Mouse (Mus musculus) CH12.LX (cell line): ENCODE data around the gene Lama2. TPM values are rescaled to one million over a fixed set of nuclear protein-coding genes. Genes with fewer than 3 reads are reported as not detected.

ENCODE experiments used
- DNase-seq: peaks from one replicate; pipeline ENCODE4 v3.0.0-alpha.2; 2013; ENCODE audit errors: extremely low read depth
- H3K27ac ChIP-seq: 2 replicates; pipeline ENCODE4 v1.5.1; 2012; ENCODE audit warnings: low read depth, mild to moderate bottlenecking, control low read depth, moderate library complexity; ENCODE audit not compliant: insufficient read depth
- H3K27me3 ChIP-seq: replicated peaks from 2 replicates; pipeline ENCODE3; 2012; ENCODE audit warnings: inconsistent platforms
- H3K36me3 ChIP-seq, 2 experiments: replicated peaks in 1 of 2; 2 replicates each; pipeline versions ENCODE3 to v1.6.1; 2012; ENCODE audit warnings: inconsistent platforms in 1 of 2, low read length in 1 of 2, mild to moderate bottlenecking in 1 of 2, mixed read lengths in 1 of 2, moderate library complexity in 1 of 2; ENCODE audit not compliant: control insufficient read depth in 1 of 2, insufficient read depth in 1 of 2
- H3K4me1 ChIP-seq, 2 experiments: 2 replicates each; pipeline ENCODE4 v1.6.1; 2012; ENCODE audit warnings: inconsistent platforms in 1 of 2, moderate library complexity in 1 of 2; ENCODE audit not compliant: insufficient read depth in 2 of 2, control insufficient read depth in 1 of 2
- H3K4me2 ChIP-seq: 2 replicates; pipeline ENCODE4 v1.6.1; 2012; ENCODE audit warnings: low read depth, mild to moderate bottlenecking, control low read depth; ENCODE audit not compliant: poor library complexity, insufficient read depth, severe bottlenecking
- H3K4me3 ChIP-seq, 3 experiments: fragments of 150-350 bp in 1 of 3; sonication (generic) in 1 of 3; replicated peaks in 1 of 3; 2 replicates each; pipeline versions ENCODE3 to v1.5.1; 2011 to 2012; ENCODE audit warnings: low read depth in 2 of 3, low read length in 2 of 3, mild to moderate bottlenecking in 2 of 3, moderate library complexity in 2 of 3, control low read depth in 1 of 3, improper control_type of control experiment in 1 of 3, inconsistent platforms in 1 of 3, mixed read lengths in 1 of 3; ENCODE audit not compliant: poor library complexity in 1 of 3
- H3K79me2 ChIP-seq: replicated peaks from 2 replicates; pipeline ENCODE4 v1.6.1; 2012; ENCODE audit warnings: mild to moderate bottlenecking, moderate library complexity; ENCODE audit not compliant: control insufficient read depth, poor library complexity, insufficient read depth, severe bottlenecking; ENCODE audit errors: extremely low read depth
- H3K9ac ChIP-seq: 2 replicates; pipeline ENCODE4 v1.6.1; 2012; ENCODE audit warnings: low read depth, mild to moderate bottlenecking, control low read depth, moderate library complexity; ENCODE audit not compliant: insufficient read depth
- H3K9me3 ChIP-seq: replicated peaks from 2 replicates; pipeline ENCODE3; 2012; ENCODE audit warnings: low read length, inconsistent platforms, mixed read lengths
- CHD1 ChIP-seq: IDR thresholded peaks from 2 replicates; pipeline ENCODE4 v1.6.1; 2012; ENCODE audit warnings: low read depth, low read length, improper control_type of control experiment, inconsistent platforms
- CTCF ChIP-seq, 2 experiments: IDR thresholded peaks in 1 of 2; conservative IDR thresholded peaks in 1 of 2; 2 replicates each; pipeline ENCODE4 v1.5.1; 2011 to 2012; ENCODE audit warnings: low read depth in 2 of 2, low read length in 2 of 2, improper control_type of control experiment in 1 of 2, inconsistent platforms in 1 of 2, mild to moderate bottlenecking in 1 of 2, moderate library complexity in 1 of 2
- E2F4 ChIP-seq: IDR thresholded peaks from 2 replicates; pipeline ENCODE4 v1.6.1; 2011; ENCODE audit warnings: low read depth, low read length, improper control_type of control experiment; ENCODE audit not compliant: insufficient replicate concordance
- ETS1 ChIP-seq: conservative IDR thresholded peaks from 2 replicates; pipeline ENCODE4 v1.6.1; 2012; ENCODE audit warnings: low read depth, mild to moderate bottlenecking, inconsistent platforms, low read length, improper control_type of control experiment, moderate library complexity
- HCFC1 ChIP-seq: IDR thresholded peaks from 2 replicates; pipeline ENCODE4 v1.6.1; 2012; ENCODE audit warnings: low read depth, mild to moderate bottlenecking, inconsistent platforms, low read length, improper control_type of control experiment
- IRF4 ChIP-seq: IDR thresholded peaks from 2 replicates; pipeline ENCODE4 v1.6.1; 2014; ENCODE audit warnings: low read depth, mild to moderate bottlenecking, inconsistent platforms, low read length, improper control_type of control experiment
- JUN ChIP-seq: IDR thresholded peaks from 2 replicates; pipeline ENCODE4 v1.6.1; 2011; ENCODE audit warnings: low read depth, mild to moderate bottlenecking, low read length, improper control_type of control experiment, moderate library complexity; ENCODE audit not compliant: insufficient read depth
- KAT2A ChIP-seq: IDR thresholded peaks from 2 replicates; pipeline ENCODE4 v1.6.1; 2012; ENCODE audit warnings: low read length, improper control_type of control experiment, inconsistent platforms; ENCODE audit not compliant: insufficient replicate concordance
- MAFK ChIP-seq: IDR thresholded peaks from 2 replicates; pipeline ENCODE4 v1.6.1; 2011; ENCODE audit warnings: low read length, improper control_type of control experiment; ENCODE audit not compliant: insufficient replicate concordance
- MAX ChIP-seq: IDR thresholded peaks from 2 replicates; pipeline ENCODE4 v1.6.1; 2011; ENCODE audit warnings: low read length, improper control_type of control experiment
- MEF2A ChIP-seq: IDR thresholded peaks from 2 replicates; pipeline ENCODE4 v1.6.1; 2014; ENCODE audit warnings: low read depth, mild to moderate bottlenecking, inconsistent platforms, low read length, improper control_type of control experiment, borderline replicate concordance
- NELFE ChIP-seq: IDR thresholded peaks from 2 replicates; pipeline ENCODE4 v1.6.1; 2011; ENCODE audit warnings: low read depth, low read length, improper control_type of control experiment
- NRF1 ChIP-seq: IDR thresholded peaks from 2 replicates; pipeline ENCODE4 v1.6.1; 2014; ENCODE audit warnings: low read depth, mild to moderate bottlenecking, inconsistent platforms, low read length, improper control_type of control experiment, moderate library complexity
- PAX5 ChIP-seq: IDR thresholded peaks from 2 replicates; pipeline ENCODE4 v1.6.1; 2012; ENCODE audit warnings: low read length, inconsistent platforms, mixed read lengths
- RCOR1 ChIP-seq: conservative IDR thresholded peaks from 2 replicates; pipeline ENCODE4 v1.6.1; 2012; ENCODE audit warnings: low read depth, mild to moderate bottlenecking, inconsistent platforms, low read length, improper control_type of control experiment
- SMC3 ChIP-seq: IDR thresholded peaks from 2 replicates; pipeline ENCODE4 v1.6.1; 2011; ENCODE audit warnings: low read depth, low read length, improper control_type of control experiment
- TBP ChIP-seq: conservative IDR thresholded peaks from 2 replicates; pipeline ENCODE4 v1.6.1; 2011; ENCODE audit warnings: low read depth, low read length, improper control_type of control experiment
- UBTF ChIP-seq: IDR thresholded peaks from 2 replicates; pipeline ENCODE4 v1.6.1; 2012; ENCODE audit warnings: low read depth, mild to moderate bottlenecking, inconsistent platforms, low read length, improper control_type of control experiment, moderate library complexity
- ZKSCAN1 ChIP-seq: IDR thresholded peaks from 2 replicates; pipeline ENCODE4 v1.6.1; 2012; ENCODE audit warnings: low read depth, inconsistent platforms, low read length, improper control_type of control experiment, borderline replicate concordance
- ZMIZ1 ChIP-seq: IDR thresholded peaks from 2 replicates; pipeline ENCODE4 v1.6.1; 2012; ENCODE audit warnings: low read depth, mild to moderate bottlenecking, inconsistent platforms, low read length, improper control_type of control experiment
- dilution Hi-C: fragments of 300-500 bp; cut with MboI; formaldehyde crosslinking; loops from 2 replicates; pipeline ENCODE4 v1.14.3; 2020; ENCODE audit warnings: low sequenced_read_pairs; ENCODE audit not compliant: extremely low pct_unique_long_range_greater_than_20kb, extremely low pct_ligation_motif_present
- in situ Hi-C: fragments of 300-500 bp; cut with MboI; formaldehyde crosslinking; loops from 3 replicates; pipeline ENCODE4 v1.14.3; 2019; ENCODE audit warnings: low sequenced_read_pairs, low pct_ligation_motif_present, low pct_unique_long_range_greater_than_20kb, mixed read lengths
- polyA plus RNA-seq: library from polyadenylated mRNA; unstranded; fragments of >175 nt; gene quantifications from 2 replicates; pipeline ENCODE4 v1.2.1, GENCODE M21; 2012; ENCODE audit warnings: low read depth; ENCODE audit not compliant: insufficient read length
- total RNA-seq, 2 experiments: library from RNA; depleted of rRNA; stranded (reverse); fragments of 300-350 nt in 1 of 2; fragments of >200 nt in 1 of 2; gene quantifications; 2 replicates each; pipeline ENCODE4 v1.2.3; 2012 to 2014

Lama2 gene
- total and polyA plus RNA-seq, 3 experiments, result not detected

- TF ChIP-seq PAX5, result no peak
- TF ChIP-seq CHD1, result no peak
- TF ChIP-seq JUN, result no peak
- TF ChIP-seq SMC3, result no peak
- no peak for TF ChIP-seq HCFC1
- TF ChIP-seq MAFK, result no peak
- TF ChIP-seq TBP, result no peak
- no peak for TF ChIP-seq KAT2A
- TF ChIP-seq MEF2A, result no peak
- no peak for TF ChIP-seq ZKSCAN1
- TF ChIP-seq E2F4, result no peak
- no peak for TF ChIP-seq IRF4
- no peak for TF ChIP-seq ETS1
- TF ChIP-seq NRF1, result no peak
- no peak for TF ChIP-seq NELFE
- TF ChIP-seq CTCF (conservative IDR thresholded peaks at IDR 0.05 in 1 of 2, IDR thresholded peaks at IDR 0.05 in 1 of 2; ENCODE audit: low read depth in 2 of 2, low read length in 2 of 2), result no peak
- no peak for TF ChIP-seq UBTF
- no peak for TF ChIP-seq ZMIZ1
- no peaks in the 10 kb centered on the region for H3K4me1 ChIP-seq
- H3K4me3 ChIP-seq, result no peak overlapping the region
- H3K36me3 ChIP-seq, result no peaks in the 10 kb centered on the region
- no peak overlapping the region for H3K27ac ChIP-seq
- DNase-seq, result no peak
- in situ Hi-C loops, result no loop called here
- no peaks in the 10 kb centered on the region for H3K27me3 ChIP-seq
- H3K9ac ChIP-seq, result no peak overlapping the region
- no peaks in the 10 kb centered on the region for H3K79me2 ChIP-seq
- dilution Hi-C loops, result no loop called here
- H3K9me3 ChIP-seq, result no peaks in the 10 kb centered on the region
- H3K4me2 ChIP-seq, result no peak overlapping the region
Observed at GRCm38 (mm10) chr10:27382887-27383609, 236.5 kb downstream of the Lama2 start.

GRCm38 (mm10) chr10:27378286-27378685 lies 241.3 kb downstream of the Lama2 start:
- Histone ChIP-seq H3K27me3 (no peaks in the 10 kb centered on the region), H3K4me3 (no peak overlapping the region), H3K27ac (no peak overlapping the region), H3K9ac (no peak overlapping the region), H3K9me3 (no peaks in the 10 kb centered on the region), H3K4me2 (no peak overlapping the region), H3K79me2 (no peaks in the 10 kb centered on the region), H3K36me3 (no peaks in the 10 kb centered on the region), H3K4me1 (no peaks in the 10 kb centered on the region)
- no peak for TF ChIP-seq HCFC1
- TF ChIP-seq ZKSCAN1, result no peak
- no peak for TF ChIP-seq MAX
- no peak for TF ChIP-seq RCOR1
- no peak for TF ChIP-seq NELFE
- in situ Hi-C loops (no loop called here), dilution Hi-C loops (no loop called here)
- no peak for DNase-seq
